Mouse (Mus musculus): Measurements from ENCODE around the gene Epb41l2. TPM values are rescaled to one million over a fixed set of nuclear protein-coding genes. Genes with fewer than 3 reads are reported as not detected.
A peak's percentile ranks its signal among the peaks of the same experiment; 100 is the strongest.

Epb41l2 gene
- polyA plus RNA-seq, 1 experiment from 2014 or later, result 47.2 TPM

DNA sequence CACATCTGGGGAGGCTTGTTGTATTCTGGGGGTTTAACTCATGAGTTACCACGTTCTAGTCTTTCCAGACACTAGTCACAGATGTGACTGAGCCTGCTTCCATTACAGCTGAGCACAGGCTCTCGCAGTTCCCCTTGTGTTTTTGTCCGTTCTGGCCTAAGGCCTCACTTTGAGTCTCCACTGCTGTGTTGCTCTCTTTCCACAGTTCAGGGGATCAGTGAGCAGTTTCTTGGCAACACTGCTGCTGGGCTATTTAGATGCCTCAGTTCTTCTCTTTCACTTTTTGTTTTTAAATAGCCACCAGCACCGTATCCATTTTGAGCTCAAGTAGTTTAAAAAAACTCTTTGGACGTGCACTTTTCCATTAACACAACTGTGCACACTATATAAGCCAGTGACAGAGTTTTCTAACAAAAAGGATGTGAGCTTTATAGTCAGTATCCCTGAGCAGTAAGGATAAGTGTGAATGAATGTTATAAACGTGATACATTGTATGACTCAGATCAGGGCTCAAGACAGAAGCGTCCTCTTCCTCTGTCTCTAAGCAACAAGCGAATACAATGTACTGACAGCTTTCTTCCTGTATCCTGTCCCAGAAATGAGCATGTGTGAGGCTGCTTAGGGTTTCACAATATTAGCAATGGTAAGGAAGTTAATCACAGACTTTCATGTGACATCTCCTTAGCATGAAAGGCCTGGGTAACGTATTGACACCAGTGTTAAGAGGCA lies 28.1 kb upstream of the Epb41l2 start:
- no peak overlapping the region for H3K4me2 ChIP-seq (replicated peaks)
- H3K27me3 ChIP-seq, result no peaks in the 10 kb centered on the region
- no peak for ATAC-seq (ENCODE audit: low FRiP score)
- H3K36me3 ChIP-seq, result no peaks in the 10 kb centered on the region
- H3K4me1 ChIP-seq, result no peaks in the 10 kb centered on the region
- no peak overlapping the region for H3K4me3 ChIP-seq
- WGBS, result 72% methylated on average over 9 of the region's 9 CpGs
- H3K27ac ChIP-seq, result no peak overlapping the region
- H3K9ac ChIP-seq, result no peak overlapping the region
- H3K9me3 ChIP-seq (replicated peaks), result no peaks in the 10 kb centered on the region

DNA sequence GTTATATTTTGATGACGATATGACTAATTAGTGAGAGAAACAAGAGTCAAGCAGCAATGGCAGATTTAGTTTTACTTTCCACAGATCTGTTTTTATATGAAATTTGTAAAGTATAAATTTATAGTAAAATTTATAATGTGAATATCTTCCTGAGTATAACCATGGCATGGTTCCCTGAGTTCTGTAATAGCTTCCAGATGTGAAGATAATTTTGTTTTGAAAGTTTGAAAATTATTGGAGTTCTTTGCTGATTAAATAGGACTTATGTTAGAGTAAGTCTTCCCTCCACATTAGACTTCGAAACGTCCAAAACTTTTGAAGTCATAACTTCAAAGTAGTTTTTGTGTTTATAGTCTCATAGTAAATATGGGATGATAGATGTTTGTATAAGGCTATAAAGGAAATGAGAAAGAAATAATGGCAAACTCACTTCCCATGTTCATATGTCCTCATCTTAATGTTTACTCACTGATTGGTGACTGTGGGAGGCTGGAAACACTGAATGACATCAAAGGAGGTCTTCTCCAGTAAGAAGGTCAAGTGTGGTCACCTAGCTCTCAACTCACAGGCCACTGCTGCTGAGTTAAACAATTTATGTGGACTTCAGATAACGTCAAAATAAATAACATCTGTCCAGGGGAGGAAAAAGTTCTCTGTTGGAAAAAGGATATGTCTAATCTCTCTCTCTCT lies 26.1 kb upstream of the Epb41l2 start:
- ATAC-seq (ENCODE audit: low FRiP score), result no peak
- WGBS, result 77% methylated on average over 4 of the region's 4 CpGs
- no peaks in the 10 kb centered on the region for H3K4me1 ChIP-seq
- H3K4me3 ChIP-seq, result no peak overlapping the region
- no peaks in the 10 kb centered on the region for H3K36me3 ChIP-seq
- H3K9ac ChIP-seq, result no peak overlapping the region
- H3K4me2 ChIP-seq (replicated peaks), result no peak overlapping the region
- H3K9me3 ChIP-seq (replicated peaks), result no peaks in the 10 kb centered on the region
- H3K27ac ChIP-seq, result no peak overlapping the region
- no peaks in the 10 kb centered on the region for H3K27me3 ChIP-seq

DNA sequence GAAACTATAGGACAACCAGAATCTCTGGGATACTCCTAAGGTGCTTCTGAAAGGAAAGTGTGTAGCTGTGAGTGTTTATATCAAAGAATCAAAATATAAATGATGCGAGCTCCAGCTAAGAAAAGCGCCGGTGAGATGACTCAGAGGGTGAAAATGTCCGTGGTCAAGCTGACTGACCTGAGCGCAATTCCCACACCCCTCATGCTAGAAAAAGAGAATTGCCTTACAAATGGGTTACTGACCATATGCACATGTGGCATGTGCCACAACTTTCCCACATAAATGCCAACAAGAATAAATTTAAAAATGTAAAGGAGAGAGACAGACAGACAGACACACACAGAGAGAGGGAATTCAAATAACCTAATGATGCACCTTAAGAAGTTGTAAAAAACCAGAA lies 18.9 kb upstream of the Epb41l2 start:
- Histone ChIP-seq H3K9ac (no peak overlapping the region), H3K27ac (no peak overlapping the region), H3K4me2 (replicated peaks) (no peak overlapping the region), H3K9me3 (replicated peaks) (no peaks in the 10 kb centered on the region), H3K4me3 (no peak overlapping the region), H3K36me3 (no peaks in the 10 kb centered on the region), H3K4me1 (no peaks in the 10 kb centered on the region), H3K27me3 (no peaks in the 10 kb centered on the region)
- WGBS, result 92% methylated on average over 5 of the region's 5 CpGs
- no peak for ATAC-seq (ENCODE audit: low FRiP score)

DNA sequence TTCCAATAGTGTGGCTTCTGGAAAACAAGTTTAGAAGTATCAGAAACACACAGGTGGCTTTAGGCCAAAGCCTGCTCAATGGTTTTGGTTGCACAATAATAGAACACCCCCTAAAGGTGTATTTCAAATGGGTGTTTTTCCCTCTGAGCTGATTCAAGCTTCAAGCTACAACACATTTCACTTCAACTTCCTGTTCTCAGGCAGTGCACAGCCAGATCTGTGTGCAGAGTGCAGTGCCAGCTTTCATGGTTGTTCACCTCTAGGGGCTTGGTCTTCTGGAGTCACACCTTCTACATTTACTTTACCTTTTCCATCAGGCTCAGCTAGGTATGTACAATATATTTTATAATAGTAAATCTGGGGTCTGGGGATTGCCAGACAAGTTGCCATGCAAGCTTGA lies 16.8 kb upstream of the Epb41l2 start:
- Histone ChIP-seq H3K4me3 (no peak overlapping the region), H3K9me3 (replicated peaks) (no peaks in the 10 kb centered on the region), H3K27me3 (no peaks in the 10 kb centered on the region), H3K4me2 (replicated peaks) (no peak overlapping the region), H3K36me3 (no peaks in the 10 kb centered on the region), H3K9ac (no peak overlapping the region), H3K4me1 (no peaks in the 10 kb centered on the region), H3K27ac (no peak overlapping the region)
- no peak for ATAC-seq (ENCODE audit: low FRiP score)

DNA sequence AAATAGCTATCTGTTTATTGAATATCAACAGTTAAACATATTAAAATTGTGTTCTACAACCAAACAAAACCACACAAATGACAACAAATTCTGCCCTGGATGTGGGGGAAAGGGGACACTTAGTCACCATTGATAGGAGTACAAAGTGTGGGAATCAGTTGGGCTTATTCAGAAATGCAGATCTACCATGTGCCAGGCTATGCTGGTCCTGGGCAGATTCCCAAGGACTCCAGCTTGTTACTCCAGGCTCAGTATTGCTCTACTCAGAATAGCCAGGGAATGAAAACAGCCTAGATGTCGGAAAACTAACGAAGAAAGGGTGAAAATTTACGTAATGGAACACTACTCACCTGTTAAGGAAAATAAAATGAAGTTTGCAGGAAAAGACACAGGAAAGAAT lies 5.7 kb upstream of the Epb41l2 start:
- no peaks in the 10 kb centered on the region for H3K4me1 ChIP-seq
- ATAC-seq (ENCODE audit: low FRiP score), result no peak
- H3K9me3 ChIP-seq (replicated peaks), result no peaks in the 10 kb centered on the region
- no peaks in the 10 kb centered on the region for H3K27me3 ChIP-seq
- H3K36me3 ChIP-seq, result no peaks in the 10 kb centered on the region
- H3K27ac ChIP-seq, result no peak overlapping the region
- no peak overlapping the region for H3K4me2 ChIP-seq (replicated peaks)
- WGBS, result 89% methylated on average over 3 of the region's 3 CpGs
- H3K4me3 ChIP-seq, result no peak overlapping the region
- no peak overlapping the region for H3K9ac ChIP-seq

DNA sequence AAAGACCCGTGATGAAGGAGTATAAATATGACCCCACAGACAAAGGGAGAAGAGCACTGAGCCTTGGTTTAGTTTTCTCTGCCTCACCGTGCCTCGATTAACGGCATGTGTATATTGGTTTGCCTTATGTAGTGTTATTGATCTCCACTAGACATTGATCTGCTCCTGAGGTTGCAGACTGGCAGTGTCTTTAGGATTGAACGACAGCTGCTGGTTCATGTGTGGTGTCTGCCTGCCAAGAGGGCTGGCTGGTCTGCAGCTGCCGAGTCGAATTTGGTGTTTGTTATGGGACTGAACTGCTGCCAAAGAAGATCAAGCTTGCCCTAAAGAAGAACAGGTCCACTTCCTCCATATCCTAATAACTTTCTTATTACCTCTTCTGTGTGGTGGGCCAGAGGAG lies 5.2 kb upstream of the Epb41l2 start:
- 93% methylated on average over 7 of the region's 7 CpGs for WGBS
- Histone ChIP-seq H3K27ac (no peak overlapping the region), H3K9me3 (replicated peaks) (no peaks in the 10 kb centered on the region), H3K36me3 (no peaks in the 10 kb centered on the region), H3K9ac (no peak overlapping the region), H3K4me2 (replicated peaks) (no peak overlapping the region), H3K27me3 (no peaks in the 10 kb centered on the region), H3K4me1 (no peaks in the 10 kb centered on the region), H3K4me3 (no peak overlapping the region)
- ATAC-seq (ENCODE audit: low FRiP score), result no peak

DNA sequence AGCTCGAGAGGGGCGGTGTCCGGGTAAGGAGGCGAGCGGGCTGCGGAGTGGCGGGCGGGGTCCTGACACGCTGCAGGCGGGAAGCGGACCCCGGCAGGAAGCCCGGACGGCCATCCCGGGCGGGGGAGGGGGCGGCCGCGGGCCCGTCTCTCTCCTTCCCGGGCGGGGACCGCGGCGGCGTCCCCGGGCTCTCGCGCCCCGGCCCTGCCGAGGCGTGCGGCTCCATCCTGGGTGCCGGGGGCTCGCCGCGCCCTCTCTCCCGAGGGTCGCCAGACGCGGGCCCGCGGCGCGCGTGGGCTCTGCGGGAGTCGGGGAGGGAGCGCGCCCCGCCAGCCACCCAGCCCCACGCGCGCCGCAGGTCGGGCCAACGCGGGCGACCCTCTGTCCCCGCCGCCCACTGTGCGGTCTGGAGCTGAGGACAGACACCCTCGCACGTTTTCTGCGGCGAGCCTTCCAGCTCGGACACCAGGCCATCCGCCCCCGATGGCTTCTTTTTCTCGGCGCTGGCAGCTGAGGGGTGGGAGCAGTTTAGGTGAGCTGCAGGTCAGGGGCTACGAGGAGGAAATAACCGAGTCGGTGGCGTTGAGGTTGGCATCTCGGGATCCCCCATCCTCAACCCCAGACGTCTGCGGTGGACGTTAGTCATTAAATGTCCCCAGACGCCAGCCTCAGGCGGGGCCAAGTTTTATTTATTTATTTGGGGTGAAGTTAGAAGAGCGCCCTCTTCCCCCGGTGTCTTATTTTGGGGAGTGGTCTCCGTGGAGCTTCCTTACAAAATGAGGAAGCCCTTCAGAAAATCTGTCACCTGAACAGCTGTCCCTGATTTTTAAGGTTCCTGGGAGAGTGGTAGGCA lies 587 bp downstream of the Epb41l2 start:
- no peaks in the 10 kb centered on the region for H3K9me3 ChIP-seq (replicated peaks)
- H3K9ac ChIP-seq, result peak overlapping the region; percentile 84
- under 1% methylated on average over 48 of the region's 84 CpGs for WGBS
- H3K36me3 ChIP-seq, result no peaks in the 10 kb centered on the region
- H3K27ac ChIP-seq, result peak overlapping the region; percentile 75
- H3K4me2 ChIP-seq (replicated peaks), result peak overlapping the region; percentile 73
- no peaks in the 10 kb centered on the region for H3K27me3 ChIP-seq
- peak overlapping the region; percentile 89 for H3K4me3 ChIP-seq
- ATAC-seq (ENCODE audit: low FRiP score), result peak; percentile 85
- peaks cover 3% of the 10 kb centered on the region for H3K4me1 ChIP-seq

DNA sequence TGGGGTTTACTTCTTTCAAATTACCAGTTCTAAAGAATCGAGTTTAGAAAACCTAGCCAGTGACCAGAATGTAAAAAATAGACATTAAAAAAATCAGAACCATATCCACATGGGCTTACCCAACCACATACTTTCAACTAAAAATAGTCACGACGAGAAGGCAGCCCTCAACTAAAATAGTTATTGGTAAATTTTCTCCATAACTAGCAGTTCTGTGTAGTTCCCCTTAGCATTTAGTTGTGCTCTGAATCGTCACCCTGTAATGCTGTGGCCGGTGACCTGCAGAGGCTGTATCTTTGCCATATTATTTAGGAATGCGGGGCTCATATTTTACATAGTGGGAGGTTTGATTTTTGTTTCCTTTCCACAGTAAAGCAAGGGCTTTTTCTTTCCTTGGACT lies 2.6 kb downstream of the Epb41l2 start:
- H3K4me2 ChIP-seq (replicated peaks), result no peak overlapping the region
- 71% methylated on average over 6 of the region's 6 CpGs for WGBS
- no peak for ATAC-seq (ENCODE audit: low FRiP score)

DNA sequence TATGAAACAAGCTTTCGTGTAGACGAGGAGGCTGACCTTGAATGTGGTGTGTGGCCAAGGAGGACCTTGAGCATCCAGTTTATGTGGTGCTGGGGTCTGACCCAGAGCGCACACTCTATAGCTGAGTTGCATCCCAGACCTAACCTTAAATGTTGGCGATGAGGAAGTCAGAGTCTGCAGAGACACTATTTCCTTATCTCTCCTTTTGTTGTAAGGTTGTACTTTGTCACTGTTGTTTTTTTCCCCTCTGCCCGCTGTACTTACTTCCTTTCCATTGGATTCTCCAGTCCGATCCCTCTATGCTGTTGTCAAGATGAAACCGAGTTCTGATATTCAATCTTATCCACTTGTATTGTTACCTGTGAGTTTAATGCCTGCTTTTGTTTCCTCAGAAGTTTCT lies 5.6 kb downstream of the Epb41l2 start:
- H3K9ac ChIP-seq, result no peak overlapping the region
- peaks cover 10% of the 10 kb centered on the region for H3K4me1 ChIP-seq
- no peak overlapping the region for H3K27ac ChIP-seq
- no peaks in the 10 kb centered on the region for H3K27me3 ChIP-seq
- WGBS, result 83% methylated on average over 7 of the region's 7 CpGs
- no peaks in the 10 kb centered on the region for H3K36me3 ChIP-seq
- H3K9me3 ChIP-seq (replicated peaks), result no peaks in the 10 kb centered on the region
- no peak overlapping the region for H3K4me3 ChIP-seq
- H3K4me2 ChIP-seq (replicated peaks), result no peak overlapping the region
- ATAC-seq (ENCODE audit: low FRiP score), result no peak

More for the DNA sequence above, 2.6 kb downstream of the Epb41l2 start:
- Histone ChIP-seq H3K9me3 (replicated peaks) (no peaks in the 10 kb centered on the region), H3K36me3 (no peaks in the 10 kb centered on the region), H3K4me1 (peaks cover 3% of the 10 kb centered on the region), H3K4me3 (no peak overlapping the region), H3K27ac (no peak overlapping the region), H3K9ac (no peak overlapping the region), H3K27me3 (no peaks in the 10 kb centered on the region)

DNA sequence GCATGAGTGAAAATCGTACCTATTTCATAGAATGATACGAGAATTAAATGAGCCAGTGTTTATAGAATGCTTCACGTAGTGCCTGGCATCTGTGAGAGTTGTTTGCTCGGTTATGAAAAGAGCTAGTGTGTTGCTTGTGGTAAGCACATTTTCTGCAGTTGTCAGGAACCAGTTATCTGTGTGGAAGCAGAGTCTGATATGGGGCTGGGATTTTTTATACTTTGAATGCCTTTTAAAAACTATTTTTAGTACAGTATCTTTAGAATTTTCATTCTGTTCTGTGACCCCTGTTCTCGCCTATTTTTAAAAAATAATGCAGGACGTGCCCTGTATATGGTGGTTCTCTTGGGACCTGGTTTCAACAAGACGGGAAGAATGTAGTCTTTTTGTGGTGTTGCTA lies 6.1 kb downstream of the Epb41l2 start:
- H3K4me1 ChIP-seq, result peaks cover 10% of the 10 kb centered on the region

DNA sequence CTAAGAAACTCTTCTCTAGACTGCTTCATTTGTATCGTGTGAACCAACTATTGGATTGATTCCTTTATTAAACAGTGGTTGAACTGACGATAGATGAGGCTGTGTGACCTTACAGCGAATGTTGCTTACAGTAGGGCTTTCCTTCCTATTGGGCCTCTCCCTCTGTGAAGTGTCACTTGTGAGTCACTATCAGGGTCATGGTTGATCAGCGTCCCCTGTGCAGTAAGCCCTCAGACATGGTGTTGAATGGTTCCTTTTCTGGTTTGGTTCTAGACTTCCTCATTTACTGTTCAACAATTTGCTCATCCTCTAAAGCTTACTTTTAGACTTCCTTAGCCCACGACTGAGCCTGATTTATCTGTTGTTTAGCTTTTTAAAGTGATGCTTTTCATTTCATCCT lies 7.1 kb downstream of the Epb41l2 start:
- peaks cover 9% of the 10 kb centered on the region for H3K4me1 ChIP-seq
- H3K4me3 ChIP-seq, result no peak overlapping the region
- no peak overlapping the region for H3K9ac ChIP-seq
- no peaks in the 10 kb centered on the region for H3K9me3 ChIP-seq (replicated peaks)
- WGBS, result 86% methylated on average over 5 of the region's 5 CpGs
- no peak for ATAC-seq (ENCODE audit: low FRiP score)
- no peaks in the 10 kb centered on the region for H3K27me3 ChIP-seq
- H3K36me3 ChIP-seq, result no peaks in the 10 kb centered on the region
- no peak overlapping the region for H3K4me2 ChIP-seq (replicated peaks)
- H3K27ac ChIP-seq, result no peak overlapping the region

More for the DNA sequence above, 6.1 kb downstream of the Epb41l2 start:
- no peaks in the 10 kb centered on the region for H3K9me3 ChIP-seq (replicated peaks)
- H3K4me2 ChIP-seq (replicated peaks), result no peak overlapping the region
- H3K36me3 ChIP-seq, result no peaks in the 10 kb centered on the region
- ATAC-seq (ENCODE audit: low FRiP score), result no peak
- WGBS, result 78% methylated on average over 7 of the region's 7 CpGs
- no peak overlapping the region for H3K9ac ChIP-seq
- no peaks in the 10 kb centered on the region for H3K27me3 ChIP-seq
- H3K27ac ChIP-seq, result no peak overlapping the region
- H3K4me3 ChIP-seq, result no peak overlapping the region

DNA sequence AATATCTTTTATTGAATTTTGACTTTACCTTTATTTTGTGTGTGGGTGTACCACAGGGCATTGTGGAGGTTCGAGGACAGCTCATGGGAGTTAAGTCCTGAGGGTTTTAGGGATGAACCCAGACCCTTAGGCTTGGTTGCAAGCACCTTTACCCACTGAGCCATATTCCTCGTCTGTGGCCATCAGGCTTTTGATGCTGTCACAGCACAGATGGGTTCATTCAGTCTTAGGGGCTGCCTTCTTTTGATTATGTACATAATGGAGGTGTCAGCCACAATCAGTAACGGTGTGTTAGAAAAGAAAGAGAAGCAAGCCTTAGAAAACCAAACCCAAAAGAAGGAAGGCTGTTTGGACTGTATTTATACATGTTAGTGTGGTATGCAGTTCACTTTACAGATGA lies 9.3 kb downstream of the Epb41l2 start:
- Histone ChIP-seq H3K27ac (no peak overlapping the region), H3K9me3 (replicated peaks) (no peaks in the 10 kb centered on the region), H3K9ac (no peak overlapping the region), H3K4me1 (peaks cover 12% of the 10 kb centered on the region; the same call in 1 of the 2 replicates), H3K4me2 (replicated peaks) (no peak overlapping the region), H3K36me3 (no peaks in the 10 kb centered on the region), H3K27me3 (no peaks in the 10 kb centered on the region), H3K4me3 (no peak overlapping the region)
- no peak; the same call in 1 of the 2 replicates for ATAC-seq (ENCODE audit: low FRiP score)
- 41% methylated on average over 3 of the region's 3 CpGs for WGBS

All from hindbrain, embryonic 12.5 days (tissue).